Mouse (Mus musculus) left cerebral cortex, adult 2 months (tissue): ENCODE data around the gene Ppm1e. TPM values are rescaled to one million over a fixed set of nuclear protein-coding genes. Genes with fewer than 3 reads are reported as not detected.
A peak's percentile ranks its signal among the peaks of the same experiment; 100 is the strongest.

ENCODE experiments used
- DNase-seq, 2 experiments: peaks; one replicate each; pipeline ENCODE4 v3.0.0; 2021 to 2022; ENCODE audit warnings: low spot score in 2 of 2, mixed read lengths in 1 of 2; ENCODE audit errors: extremely low spot score in 1 of 2
- H3K27ac ChIP-seq: fragments of 200-600 bp; 2 replicates; pipeline ENCODE4 v1.8.1; 2022
- H3K4me3 ChIP-seq: fragments of 200-600 bp; 2 replicates; pipeline ENCODE4 v1.8.1; 2022
- CTCF ChIP-seq: fragments of 200-600 bp; IDR thresholded peaks from 2 replicates; pipeline ENCODE4 v1.8.1; 2022; ENCODE audit warnings: antibody characterized with exemption, mild to moderate bottlenecking, moderate library complexity
- intact Hi-C: fragments of 180-260 bp; cut with DNase I; formaldehyde crosslinking; loops from one replicate; pipeline ENCODE4 v1.15.1; 2025
- long read RNA-seq, 2 experiments: library from polyadenylated mRNA; stranded (forward); transcript quantifications; one replicate each; pipeline ENCODE4 v2.0.0; 2021; ENCODE audit warnings: borderline mapping rate in 2 of 2
- total RNA-seq, 2 experiments: library from RNA; stranded (reverse); gene quantifications; 2 replicates each; pipeline ENCODE4 v1.2.3; 2021

Ppm1e gene
- 100 to 1,000 TPM; 140 to 152 TPM for total RNA-seq
- long read RNA-seq, experiment 1, full-length matches to known transcripts: 107 of 142 reads
- long read RNA-seq, experiment 1, partial matches to known transcripts: 12 of 142 reads
- long read RNA-seq, experiment 1, other reads (novel, unspliced or antisense): 23 of 142 reads
- long read RNA-seq, experiment 2, full-length matches to known transcripts: 76 of 125 reads
- long read RNA-seq, experiment 2, partial matches to known transcripts: 16 of 125 reads
- long read RNA-seq, experiment 2, other reads (novel, unspliced or antisense): 33 of 125 reads

- H3K27ac ChIP-seq: peak within 1 kb of the TSS; percentile 96
- no peak for TF ChIP-seq CTCF
- intact Hi-C loops: loop anchor here (5.0 kb wide), 1 partner anchor 111 kb away; no protein-coding TSS in a partner anchor
- peak within 1 kb of the TSS; percentile 99 for H3K4me3 ChIP-seq
- DNase-seq: peak; percentile 88 to 89
These were observed at the start of gene Ppm1e for GRCm38 (mm10) chr11:87358331-87359261. Ppm1e (minus strand) TSS chr11:87359023.

- intact Hi-C loops: no loop called here
- TF ChIP-seq CTCF: no peak
- DNase-seq: peak in 1 of 2 experiments; percentile 31
These were observed 46.1 kb upstream of the Ppm1e start, which contains the start of the genes Rad51c and Tex14 for GRCm38 (mm10) chr11:87404876-87405275. Rad51c (minus strand) TSS chr11:87404954. Tex14 (plus strand) TSS chr11:87405065.

GRCm38 (mm10) chr11:87404111-87404853 is 45.5 kb upstream of the Ppm1e start:
- intact Hi-C loops: no loop called here

More at GRCm38 (mm10) chr11:87404876-87405275, 46.1 kb upstream of the Ppm1e start, which contains the start of the genes Rad51c and Tex14:
- H3K4me3 ChIP-seq: peak within 1 kb of the TSS; percentile 65
- H3K27ac ChIP-seq: peak within 1 kb of the TSS; percentile 96

GRCm38 (mm10) chr11:87398402-87398801 is 39.6 kb upstream of the Ppm1e start:
- intact Hi-C loops: no loop called here
- TF ChIP-seq CTCF: peak; percentile 19
- DNase-seq: no peak

More at GRCm38 (mm10) chr11:87404111-87404853, 45.5 kb upstream of the Ppm1e start:
- peak; percentile 95 to 98 for DNase-seq
- peak overlapping the region; percentile 96 for H3K27ac ChIP-seq
- no peak; the same call in 1 of the 2 replicates for TF ChIP-seq CTCF
- peak overlapping the region; percentile 65 for H3K4me3 ChIP-seq

GRCm38 (mm10) chr11:87393855-87394254 is 35.0 kb upstream of the Ppm1e start:
- Histone ChIP-seq H3K27ac (no peak overlapping the region), H3K4me3 (no peak overlapping the region)
- peak; percentile 85 for TF ChIP-seq CTCF
- intact Hi-C loops: loop anchor here (1.0 kb wide), 1 partner anchor 180 kb away; no protein-coding TSS in a partner anchor
- DNase-seq: peak; percentile 37 to 46

More at GRCm38 (mm10) chr11:87398402-87398801, 39.6 kb upstream of the Ppm1e start:
- no peak overlapping the region for H3K27ac ChIP-seq
- H3K4me3 ChIP-seq: no peak overlapping the region

GRCm38 (mm10) chr11:87385676-87386075 is 26.9 kb upstream of the Ppm1e start:
- DNase-seq: no peak
- Histone ChIP-seq H3K27ac (no peak overlapping the region), H3K4me3 (no peak overlapping the region)
- intact Hi-C loops: loop anchor here (5.0 kb wide), 1 partner anchor 73 kb away; no protein-coding TSS in a partner anchor
- TF ChIP-seq CTCF: peak; percentile 24

- TF ChIP-seq CTCF: no peak
- DNase-seq: no peak
- H3K4me3 ChIP-seq: no peak overlapping the region
- intact Hi-C loops: no loop called here
- H3K27ac ChIP-seq: no peak overlapping the region
These were observed 25.7 kb upstream of the Ppm1e start for GRCm38 (mm10) chr11:87384551-87384950.

GRCm38 (mm10) chr11:87367865-87368580 is 9.2 kb upstream of the Ppm1e start:
- Histone ChIP-seq H3K27ac (no peak overlapping the region), H3K4me3 (no peak overlapping the region)
- DNase-seq: no peak
- no peak for TF ChIP-seq CTCF
- intact Hi-C loops: no loop called here

GRCm38 (mm10) chr11:87367061-87367460 is 8.2 kb upstream of the Ppm1e start:
- DNase-seq: no peak
- no peak for TF ChIP-seq CTCF
- intact Hi-C loops: no loop called here
- Histone ChIP-seq H3K4me3 (no peak overlapping the region), H3K27ac (no peak overlapping the region)

GRCm38 (mm10) chr11:87365120-87365519 is 6.3 kb upstream of the Ppm1e start:
- intact Hi-C loops: no loop called here
- DNase-seq: no peak
- no peak for TF ChIP-seq CTCF
- H3K4me3 ChIP-seq: no peak overlapping the region
- no peak overlapping the region for H3K27ac ChIP-seq
